Mouse (Mus musculus): ENCODE data around the gene Pfdn6. TPM values are rescaled to one million over a fixed set of nuclear protein-coding genes. Genes with fewer than 3 reads are reported as not detected.

Pfdn6 gene
- polyA plus RNA-seq, 1 experiment, result 54.1 TPM

DNA sequence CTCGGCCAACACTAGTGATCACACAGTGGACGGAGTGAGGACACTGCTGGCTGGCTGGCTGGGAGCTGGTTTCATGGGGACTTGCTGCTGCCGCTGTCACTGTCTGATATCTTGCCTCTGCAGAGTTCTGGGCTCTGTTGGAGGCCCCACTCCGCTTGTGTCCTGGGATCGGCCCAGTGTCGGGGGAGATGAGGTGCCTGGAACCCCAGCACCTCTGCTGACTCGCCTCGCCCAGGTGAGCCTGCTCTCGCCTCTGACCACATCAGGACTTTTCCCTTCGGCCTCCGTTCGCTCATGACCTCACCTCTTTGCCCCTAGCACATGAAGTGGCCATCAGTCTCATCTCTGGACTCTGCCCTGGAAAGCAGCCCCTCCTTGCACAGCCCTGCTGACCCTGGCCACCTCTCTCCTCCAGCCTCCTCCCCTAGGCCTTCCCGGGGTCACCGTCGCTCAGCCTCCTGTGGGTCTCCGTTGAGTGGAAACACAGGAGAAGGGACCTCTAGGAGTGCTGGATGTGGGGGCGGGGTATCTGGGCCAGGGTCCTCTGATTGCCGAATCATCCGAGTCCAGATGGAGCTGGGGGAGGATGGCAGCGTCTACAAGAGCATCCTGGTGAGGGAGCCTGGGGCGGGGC lies 4.6 kb downstream of the Pfdn6 start:
- H3K4me3 ChIP-seq (ENCODE audit: insufficient read depth, low read length), result no peak overlapping the region
- TF ChIP-seq CTCF (IDR thresholded peaks at IDR 0.05; ENCODE audit: low read depth, low read length), result no peak
- no peak for TF ChIP-seq POLR2A (IDR thresholded peaks at IDR 0.05; ENCODE audit: borderline replicate concordance, low read depth, low read length)

DNA sequence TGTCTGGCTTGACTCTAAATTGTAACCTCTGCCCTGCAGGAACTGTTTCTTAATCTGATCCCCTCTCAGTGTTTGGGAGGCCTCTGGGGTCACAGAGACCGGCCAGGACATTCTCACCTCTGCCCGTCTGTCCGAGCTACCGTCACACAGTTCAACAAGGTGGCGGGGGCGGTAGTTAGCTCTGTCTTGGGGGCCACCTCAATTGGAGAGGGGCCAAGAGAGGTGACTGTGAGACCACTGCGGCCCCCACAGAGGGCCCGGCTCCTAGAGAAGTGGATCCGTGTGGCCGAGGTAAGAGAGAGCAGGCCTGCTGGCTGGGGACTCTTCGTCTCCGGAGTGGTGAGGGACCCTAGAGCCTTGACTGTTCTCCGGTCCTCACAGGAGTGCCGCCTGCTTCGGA lies 7.2 kb downstream of the Pfdn6 start:
- Histone ChIP-seq H3K4me1 (ENCODE audit: control insufficient read depth, insufficient read depth, low read length) (peaks cover 6% of the 10 kb centered on the region), H3K27ac (ENCODE audit: insufficient read depth, low read depth, low read length) (no peak overlapping the region), H3K4me3 (ENCODE audit: insufficient read depth, low read length) (no peak overlapping the region)
- TF ChIP-seq POLR2A (IDR thresholded peaks at IDR 0.05; ENCODE audit: borderline replicate concordance, low read depth, low read length), result no peak
- TF ChIP-seq CTCF (IDR thresholded peaks at IDR 0.05; ENCODE audit: low read depth, low read length), result no peak

More for the DNA sequence above, 4.6 kb downstream of the Pfdn6 start:
- Histone ChIP-seq H3K27ac (ENCODE audit: insufficient read depth, low read depth, low read length) (no peak overlapping the region), H3K4me1 (ENCODE audit: control insufficient read depth, insufficient read depth, low read length) (peaks cover 9% of the 10 kb centered on the region)

DNA sequence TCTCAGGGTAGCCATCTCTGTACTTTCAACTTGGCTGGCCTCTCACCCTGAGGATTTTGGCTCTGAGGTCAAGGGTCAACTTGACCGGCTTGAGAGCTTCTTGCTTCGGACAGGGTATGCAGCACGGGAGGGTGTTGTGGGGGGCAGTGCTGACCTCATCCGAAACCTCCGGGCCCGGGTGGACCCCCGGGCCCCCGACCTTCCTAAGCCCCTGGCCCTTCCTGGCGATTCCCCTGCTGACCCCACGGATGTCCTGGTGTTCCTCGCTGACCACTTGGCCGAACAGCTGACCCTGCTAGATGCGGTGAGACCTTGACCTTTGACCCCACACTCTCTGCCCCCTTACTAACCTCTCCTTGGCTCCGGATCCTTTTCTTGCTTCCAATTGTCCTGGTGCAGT lies 7.7 kb downstream of the Pfdn6 start:
- TF ChIP-seq POLR2A (IDR thresholded peaks at IDR 0.05; ENCODE audit: borderline replicate concordance, low read depth, low read length), result no peak
- no peak for TF ChIP-seq CTCF (IDR thresholded peaks at IDR 0.05; ENCODE audit: low read depth, low read length)
- Histone ChIP-seq H3K27ac (ENCODE audit: insufficient read depth, low read depth, low read length) (no peak overlapping the region), H3K4me3 (ENCODE audit: insufficient read depth, low read length) (peak overlapping the region; percentile 96), H3K4me1 (ENCODE audit: control insufficient read depth, insufficient read depth, low read length) (peaks cover 6% of the 10 kb centered on the region)

DNA sequence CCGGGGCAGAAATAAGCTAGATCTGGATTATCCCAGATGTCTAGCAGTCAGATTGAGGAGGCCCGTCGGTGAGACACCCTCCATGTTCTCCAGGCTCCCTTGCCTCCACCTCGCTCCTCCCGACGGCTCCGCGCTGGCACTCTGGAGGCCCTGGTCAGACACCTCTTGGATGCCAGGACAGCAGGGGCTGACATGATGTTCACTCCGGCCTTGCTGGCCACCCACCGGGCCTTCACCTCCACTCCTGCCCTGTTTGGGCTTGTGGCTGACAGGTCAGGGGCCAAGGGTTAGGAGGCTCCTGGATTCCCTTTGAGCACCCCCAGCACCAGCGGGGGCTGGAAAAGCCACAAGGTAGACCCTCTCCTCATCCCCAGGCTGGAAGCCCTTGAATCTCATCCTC lies 8.2 kb downstream of the Pfdn6 start:
- no peak for TF ChIP-seq CTCF (IDR thresholded peaks at IDR 0.05; ENCODE audit: low read depth, low read length)
- TF ChIP-seq POLR2A (IDR thresholded peaks at IDR 0.05; ENCODE audit: borderline replicate concordance, low read depth, low read length), result no peak
- peaks cover 6% of the 10 kb centered on the region for H3K4me1 ChIP-seq (ENCODE audit: control insufficient read depth, insufficient read depth, low read length)
- H3K27ac ChIP-seq (ENCODE audit: insufficient read depth, low read depth, low read length), result peak overlapping the region; percentile 30; the same call in 1 of the 2 replicates
- peak overlapping the region; percentile 96 for H3K4me3 ChIP-seq (ENCODE audit: insufficient read depth, low read length)

DNA sequence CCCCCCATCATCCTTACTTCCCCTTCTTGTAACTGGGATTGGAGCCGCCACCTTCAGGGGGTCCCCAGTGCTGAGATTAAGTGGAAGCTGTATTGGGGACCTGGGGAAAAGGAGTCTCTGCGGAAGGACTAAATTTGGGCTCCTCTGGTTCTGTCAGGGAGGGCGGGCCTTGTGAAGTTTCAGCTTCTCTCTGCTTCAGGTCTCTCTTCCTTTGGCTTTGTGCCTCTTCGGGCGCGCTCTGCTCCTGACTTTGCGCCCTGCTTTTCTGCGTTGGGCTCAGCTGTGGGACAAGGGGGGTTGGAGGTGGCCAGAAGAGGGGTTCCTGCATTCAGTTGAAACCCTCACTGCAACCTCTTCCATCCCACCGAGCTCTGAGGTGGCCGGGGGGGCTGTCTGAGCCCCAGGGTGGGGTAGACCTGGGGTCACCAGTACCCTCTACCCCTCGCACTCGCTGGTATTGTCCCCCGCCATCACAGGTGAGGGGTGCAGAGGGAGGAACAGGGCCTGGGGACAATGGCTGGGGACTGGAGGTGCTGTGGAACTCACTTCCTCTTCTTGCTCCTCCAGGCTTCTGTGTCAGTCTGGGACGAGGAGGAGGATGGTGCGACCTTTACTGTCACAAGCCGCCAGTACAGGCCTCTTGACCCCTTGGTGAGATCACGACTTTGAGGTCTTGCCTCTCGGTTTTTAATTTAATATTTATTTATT lies 8.8 kb downstream of the Pfdn6 start:
- TF ChIP-seq POLR2A (IDR thresholded peaks at IDR 0.05; ENCODE audit: borderline replicate concordance, low read depth, low read length), result no peak
- no peak for TF ChIP-seq CTCF (IDR thresholded peaks at IDR 0.05; ENCODE audit: low read depth, low read length)
- Histone ChIP-seq H3K4me3 (ENCODE audit: insufficient read depth, low read length) (peak overlapping the region; percentile 96), H3K27ac (ENCODE audit: insufficient read depth, low read depth, low read length) (peak overlapping the region; percentile 100), H3K4me1 (ENCODE audit: control insufficient read depth, insufficient read depth, low read length) (peaks cover 6% of the 10 kb centered on the region)

DNA sequence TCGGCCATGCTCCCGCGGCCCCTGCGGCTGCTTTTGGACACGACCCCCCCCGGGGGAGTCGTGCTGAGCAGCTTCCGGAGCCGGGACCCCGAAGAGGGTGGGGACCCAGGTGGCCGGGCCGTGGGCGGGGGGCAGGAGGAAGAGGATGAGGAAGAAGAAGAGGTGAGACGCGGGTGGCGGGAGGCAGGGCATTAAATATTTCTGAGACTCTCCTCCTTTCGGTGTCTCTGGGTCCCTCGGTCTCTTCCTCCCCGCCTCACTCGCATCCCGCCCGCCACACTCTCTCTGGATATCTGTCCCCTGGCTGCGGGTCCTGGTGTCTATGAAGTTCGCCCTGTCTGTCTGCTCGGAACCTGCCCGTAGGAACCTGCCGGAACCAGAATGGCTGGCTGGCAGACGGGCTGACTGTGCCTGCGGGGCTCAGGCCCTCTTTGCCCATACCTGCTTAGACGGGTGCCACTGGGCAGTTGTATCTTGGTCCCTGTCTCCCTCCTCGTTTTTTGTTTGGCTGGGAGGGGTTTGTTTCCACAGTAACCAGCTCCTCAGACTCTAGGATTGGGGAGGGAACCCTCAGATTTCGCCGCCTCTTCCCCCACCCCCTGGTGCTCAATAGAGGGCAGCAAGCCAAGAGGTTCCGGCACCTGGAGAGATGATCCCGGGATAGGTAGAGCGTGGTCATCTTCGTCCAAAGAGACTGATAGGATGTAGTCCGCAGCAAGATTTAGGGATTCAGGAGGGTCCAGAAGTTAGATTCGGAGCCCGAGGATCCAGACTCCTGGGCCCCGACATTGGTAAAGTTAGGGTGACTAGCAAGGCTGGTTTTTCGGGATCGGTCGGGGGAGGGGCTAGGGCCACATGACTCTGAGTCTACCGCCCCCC lies 9.6 kb downstream of the Pfdn6 start:
- peak overlapping the region; percentile 100 for H3K27ac ChIP-seq (ENCODE audit: insufficient read depth, low read depth, low read length)
- TF ChIP-seq POLR2A (IDR thresholded peaks at IDR 0.05; ENCODE audit: borderline replicate concordance, low read depth, low read length) (no peak), CTCF (IDR thresholded peaks at IDR 0.05; ENCODE audit: low read depth, low read length) (no peak)
- H3K4me3 ChIP-seq (ENCODE audit: insufficient read depth, low read length), result peak overlapping the region; percentile 96
- peaks cover 6% of the 10 kb centered on the region for H3K4me1 ChIP-seq (ENCODE audit: control insufficient read depth, insufficient read depth, low read length)

DNA sequence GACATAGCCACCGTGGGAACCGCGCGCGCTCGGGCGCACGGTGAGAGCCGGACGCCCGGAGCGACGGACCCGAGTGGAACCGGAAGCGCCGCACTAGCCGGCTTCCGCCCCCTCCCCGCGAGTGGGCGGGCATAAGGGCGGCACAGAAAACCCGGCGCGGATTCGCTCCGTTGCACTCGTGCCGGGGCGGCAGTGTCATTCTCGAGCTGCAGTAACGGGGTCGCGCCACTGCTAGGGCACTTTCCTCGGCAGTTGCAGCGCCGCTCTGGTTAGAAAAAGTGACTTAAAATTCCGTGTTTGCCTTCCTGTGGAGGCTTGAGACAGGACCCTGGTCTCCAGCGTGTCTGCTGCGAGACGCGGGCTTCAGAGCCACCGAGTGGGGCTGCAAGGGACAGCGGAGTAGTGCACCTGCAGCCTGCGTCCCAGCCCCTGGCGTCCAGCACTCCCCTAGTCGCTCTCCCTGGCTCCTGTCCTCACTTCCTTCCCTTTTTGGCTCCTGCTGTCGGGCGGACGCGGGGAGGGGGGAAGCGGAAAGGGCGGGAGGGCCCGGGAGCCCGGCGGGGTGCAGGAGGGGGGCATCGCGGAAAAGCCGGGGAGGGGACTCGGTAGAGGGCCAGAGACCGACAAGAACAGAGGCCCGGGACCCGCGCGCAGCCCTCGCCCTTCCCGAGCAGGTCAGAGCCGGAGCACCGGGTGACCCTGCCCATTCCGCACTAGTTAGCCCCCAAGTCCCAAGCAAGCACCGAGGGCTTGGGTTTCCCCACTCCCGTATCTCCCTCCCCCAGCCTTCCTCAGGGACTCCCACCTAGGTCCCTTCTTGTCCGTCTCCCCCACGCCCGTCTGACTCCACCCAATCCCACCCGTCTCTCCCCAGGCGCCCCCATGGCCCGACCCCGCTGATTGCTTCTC lies 10.5 kb downstream of the Pfdn6 start, which contains the start of gene Rgl2:
Gene Rgl2 (plus strand): TSS at position 173 of the 909 bp plus-strand sequence.
- H3K27ac ChIP-seq (ENCODE audit: insufficient read depth, low read depth, low read length), result peak within 1 kb of the TSS; percentile 100
- peaks cover 6% of the 10 kb centered on the region for H3K4me1 ChIP-seq (ENCODE audit: control insufficient read depth, insufficient read depth, low read length)
- no peak for TF ChIP-seq POLR2A (IDR thresholded peaks at IDR 0.05; ENCODE audit: borderline replicate concordance, low read depth, low read length)
- no peak for TF ChIP-seq CTCF (IDR thresholded peaks at IDR 0.05; ENCODE audit: low read depth, low read length)
- peak within 1 kb of the TSS; percentile 96 for H3K4me3 ChIP-seq (ENCODE audit: insufficient read depth, low read length)

DNA sequence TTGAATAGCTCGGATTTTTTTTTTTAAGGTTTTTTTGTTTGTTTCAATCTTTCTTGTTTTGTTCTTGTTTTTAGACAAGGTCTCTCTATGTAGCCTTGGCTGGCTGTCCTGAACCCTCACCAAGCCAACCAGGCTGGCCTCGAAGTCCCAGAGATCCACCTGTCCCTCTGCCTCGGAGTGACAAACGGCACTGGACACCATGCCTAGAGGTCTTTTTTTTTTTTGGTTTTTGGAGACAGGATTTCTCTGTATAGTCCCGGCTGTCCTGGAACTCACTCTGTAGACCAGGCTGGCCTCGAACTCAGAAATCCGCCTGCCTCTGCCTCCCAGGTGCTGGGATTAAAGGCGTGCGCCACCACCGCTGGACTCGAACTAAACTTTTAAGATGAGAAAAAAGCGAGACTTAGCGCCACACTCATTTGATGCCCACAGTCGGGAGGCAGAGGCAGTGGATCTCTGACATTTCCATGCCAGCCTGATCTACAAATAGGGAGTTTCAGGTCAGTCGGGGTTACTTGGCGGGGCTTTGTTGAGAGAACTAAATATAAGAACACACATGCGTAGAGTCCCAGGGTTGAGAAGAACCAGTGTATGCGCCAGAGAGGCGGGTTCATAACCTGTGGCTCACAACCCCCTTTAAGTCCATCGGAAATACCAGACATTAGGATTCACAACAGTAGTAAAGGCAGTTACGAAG lies 11.7 kb downstream of the Pfdn6 start:
- TF ChIP-seq POLR2A (IDR thresholded peaks at IDR 0.05; ENCODE audit: borderline replicate concordance, low read depth, low read length) (no peak), CTCF (IDR thresholded peaks at IDR 0.05; ENCODE audit: low read depth, low read length) (no peak)
- no peak overlapping the region for H3K27ac ChIP-seq (ENCODE audit: insufficient read depth, low read depth, low read length)
- peak overlapping the region; percentile 96 for H3K4me3 ChIP-seq (ENCODE audit: insufficient read depth, low read length)
- H3K4me1 ChIP-seq (ENCODE audit: control insufficient read depth, insufficient read depth, low read length), result peaks cover 6% of the 10 kb centered on the region
